Mouse (Mus musculus) gastrocnemius, postnatal 14 days (tissue): ENCODE measurements around the gene Dync1i1. TPM values are rescaled to one million over a fixed set of nuclear protein-coding genes. Genes with fewer than 3 reads are reported as not detected.

Experiments
- DNase-seq: peaks from one replicate; pipeline ENCODE4 v3.0.0; 2021; ENCODE audit warnings: mixed read lengths
- intact Hi-C: fragments of 180-260 bp; cut with DNase I; formaldehyde crosslinking; loops from one replicate; pipeline ENCODE4 v1.15.1; 2025; ENCODE audit warnings: low total_unique reads
- total RNA-seq, 2 experiments: library from RNA; stranded (reverse); gene quantifications; 2 replicates each; pipeline ENCODE4 v1.2.3; 2021

Gene Dync1i1
- total RNA-seq, 2 experiments from 2014 or later, result 0.60 to 0.72 TPM

GRCm38 (mm10) chr6:5832838-5833237, 107.4 kb downstream of the Dync1i1 start:
- DNase-seq, result no peak
- intact Hi-C loops, result no loop called here

DNA sequence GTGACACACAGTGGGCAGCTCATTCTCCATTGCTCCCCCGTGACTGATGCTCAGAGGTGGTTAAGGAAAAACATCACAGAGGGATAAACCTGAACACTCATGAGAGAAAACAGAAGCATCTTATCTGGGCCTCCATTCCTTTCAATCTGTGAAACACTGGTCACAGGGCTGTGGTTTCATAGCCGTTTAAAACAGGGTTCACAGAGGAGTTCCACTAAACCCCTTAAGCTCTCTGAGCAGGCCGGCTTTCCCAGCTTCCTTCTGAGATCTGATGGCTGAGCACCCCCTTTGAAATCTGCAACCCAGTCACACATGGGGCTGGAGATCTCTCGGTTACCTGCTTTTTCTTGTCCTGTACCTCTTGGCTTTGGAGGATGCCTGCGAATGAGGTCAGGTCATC, 117.0 kb downstream of the Dync1i1 start:
- intact Hi-C loops, result no loop called here
- DNase-seq, result no peak

DNA sequence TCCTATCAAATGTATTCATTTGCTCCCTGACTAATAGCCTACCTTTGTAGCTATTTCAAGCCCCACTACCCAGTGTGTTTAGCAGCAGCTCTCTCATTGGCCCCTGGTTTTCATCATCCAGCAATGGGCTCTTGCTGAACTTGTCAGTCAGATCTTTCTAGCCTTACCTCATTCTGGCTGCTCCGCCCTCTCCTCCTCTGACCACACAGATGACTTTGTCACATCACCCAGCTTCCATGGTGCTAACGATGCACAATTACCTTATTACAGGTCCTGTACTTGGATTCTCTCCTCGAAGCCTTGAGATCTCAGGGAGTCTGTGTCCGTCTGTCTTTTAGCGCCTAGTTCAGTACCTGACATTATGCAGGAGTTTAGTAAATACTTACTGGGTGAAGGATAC, 120.7 kb downstream of the Dync1i1 start:
- intact Hi-C loops, result no loop called here
- no peak for DNase-seq

- intact Hi-C loops, result loop anchor here (10.0 kb wide), 1 partner anchor 1031 kb away; the partner anchor contains the start of gene Dlx5
- no peak for DNase-seq
Observed at GRCm38 (mm10) chr6:5854048-5854836, 128.8 kb downstream of the Dync1i1 start.

GRCm38 (mm10) chr6:5855526-5855925, 130.1 kb downstream of the Dync1i1 start:
- no peak for DNase-seq
- intact Hi-C loops, result loop anchor here (10.0 kb wide), 1 partner anchor 1029 kb away; the partner anchor contains the start of gene Dlx5

- intact Hi-C loops, result loop anchor here (10.0 kb wide), 1 partner anchor 1026 kb away; the partner anchor contains the start of gene Dlx5
- DNase-seq, result peak; percentile 32
Observed at GRCm38 (mm10) chr6:5858371-5858770, 132.9 kb downstream of the Dync1i1 start.

DNA sequence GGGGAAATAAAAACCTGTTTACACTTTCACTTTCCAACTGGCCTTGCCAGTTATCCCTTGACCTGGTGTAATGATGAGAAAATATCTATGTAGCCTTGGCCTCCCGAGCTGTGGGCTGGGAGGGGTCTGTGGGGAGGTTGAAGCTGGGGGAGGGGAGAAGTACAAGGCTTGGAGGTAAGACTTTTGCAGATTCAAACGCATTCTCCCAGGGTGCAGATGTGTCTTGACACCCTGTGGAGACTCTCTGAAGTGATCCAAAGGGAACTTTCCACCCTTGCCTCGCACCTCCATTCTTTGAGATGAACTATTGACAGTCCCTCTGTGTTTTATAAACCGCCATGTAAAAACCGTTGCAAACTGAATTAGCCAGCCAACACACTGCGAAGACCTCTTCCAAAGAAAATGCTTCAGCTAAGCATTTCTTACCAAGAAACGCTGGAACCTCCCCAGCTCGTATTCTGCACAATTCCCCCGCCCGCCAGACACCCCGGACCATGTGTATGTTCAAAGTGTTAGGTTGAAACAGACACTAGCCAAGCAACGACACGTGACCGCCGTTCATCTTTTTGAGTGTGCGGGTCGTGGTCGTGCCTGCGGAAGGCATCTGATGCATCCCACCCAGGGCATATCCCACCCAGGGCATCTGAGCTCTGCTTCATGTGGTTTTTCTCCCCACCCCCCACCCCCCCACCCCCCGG, 133.6 kb downstream of the Dync1i1 start:
- no peak for DNase-seq
- intact Hi-C loops, result loop anchor here (10.0 kb wide), 1 partner anchor 1026 kb away; the partner anchor contains the start of gene Dlx5

- no peak for DNase-seq
- intact Hi-C loops, result loop anchor here (10.0 kb wide), 1 partner anchor 1025 kb away; the partner anchor contains the start of gene Dlx5
Observed at GRCm38 (mm10) chr6:5859630-5860029, 134.2 kb downstream of the Dync1i1 start.

DNA sequence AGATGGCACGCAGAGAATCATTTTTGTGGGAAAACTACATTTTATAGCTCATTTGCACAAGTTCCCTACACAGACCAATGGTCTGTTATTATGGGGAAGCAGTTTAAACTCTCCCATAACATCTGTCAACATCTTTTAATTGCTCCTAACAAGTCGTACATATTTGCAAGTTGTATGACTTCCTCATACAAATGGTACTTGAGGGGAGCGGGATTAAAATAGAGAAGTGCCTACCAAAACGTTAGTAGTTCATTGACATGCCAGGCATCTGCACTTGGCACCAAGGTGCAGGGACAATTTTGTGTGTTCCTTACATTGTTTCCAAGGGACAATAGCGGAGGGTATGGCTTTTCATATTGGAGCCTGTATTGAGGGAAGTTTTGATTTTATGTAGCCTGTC, 140.7 kb downstream of the Dync1i1 start:
- DNase-seq, result no peak
- intact Hi-C loops, result no loop called here

GRCm38 (mm10) chr6:5867221-5867620, 141.8 kb downstream of the Dync1i1 start:
- intact Hi-C loops, result no loop called here
- DNase-seq, result no peak

- no peak for DNase-seq
- intact Hi-C loops, result no loop called here
Observed at GRCm38 (mm10) chr6:5871060-5871459, 145.6 kb downstream of the Dync1i1 start.

- no peak for DNase-seq
- intact Hi-C loops, result no loop called here
Observed at GRCm38 (mm10) chr6:5871581-5872298, 146.3 kb downstream of the Dync1i1 start.

GRCm38 (mm10) chr6:5889341-5889740, 163.9 kb downstream of the Dync1i1 start:
- intact Hi-C loops, result no loop called here
- peak; percentile 3 for DNase-seq

DNA sequence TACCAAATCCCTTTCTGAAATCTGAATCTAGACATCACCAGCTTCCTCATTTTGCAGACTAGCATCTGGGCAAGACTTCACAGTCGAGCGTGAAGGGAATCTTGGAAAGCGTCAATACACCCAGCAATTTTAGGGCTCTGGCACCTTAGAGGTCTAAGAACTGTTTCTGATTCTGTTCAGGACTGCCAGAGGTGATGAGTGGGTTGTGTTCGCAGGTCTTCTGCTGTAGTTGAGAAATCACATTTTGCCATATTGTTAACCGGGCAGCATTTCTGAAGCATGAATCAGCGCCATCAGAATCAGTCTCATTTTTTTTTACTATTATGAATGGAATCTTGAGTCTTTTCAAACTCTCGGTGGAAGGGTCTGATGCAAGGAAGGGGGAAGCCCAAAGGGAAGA, 185.9 kb downstream of the Dync1i1 start:
- DNase-seq, result no peak
- intact Hi-C loops, result no loop called here

DNA sequence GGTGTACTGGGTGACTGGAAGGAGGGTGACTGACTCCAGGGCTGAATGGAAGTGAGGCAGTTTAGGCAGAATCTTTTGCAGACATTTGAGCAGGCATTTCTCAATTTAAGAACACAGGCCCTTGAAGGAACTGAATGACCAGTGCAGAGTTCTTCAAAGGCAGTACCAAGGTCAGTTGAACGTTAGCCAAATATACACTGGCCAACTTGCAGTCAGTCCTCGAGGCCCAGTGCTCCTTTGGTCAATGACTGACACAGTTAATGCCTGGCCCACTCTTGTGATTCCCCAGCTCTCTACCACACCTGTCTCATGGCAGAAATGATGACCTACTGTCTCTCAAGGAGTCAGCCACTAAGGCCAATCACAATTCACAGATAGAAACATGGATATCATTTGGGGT, 189.6 kb downstream of the Dync1i1 start:
- intact Hi-C loops, result no loop called here

DNA sequence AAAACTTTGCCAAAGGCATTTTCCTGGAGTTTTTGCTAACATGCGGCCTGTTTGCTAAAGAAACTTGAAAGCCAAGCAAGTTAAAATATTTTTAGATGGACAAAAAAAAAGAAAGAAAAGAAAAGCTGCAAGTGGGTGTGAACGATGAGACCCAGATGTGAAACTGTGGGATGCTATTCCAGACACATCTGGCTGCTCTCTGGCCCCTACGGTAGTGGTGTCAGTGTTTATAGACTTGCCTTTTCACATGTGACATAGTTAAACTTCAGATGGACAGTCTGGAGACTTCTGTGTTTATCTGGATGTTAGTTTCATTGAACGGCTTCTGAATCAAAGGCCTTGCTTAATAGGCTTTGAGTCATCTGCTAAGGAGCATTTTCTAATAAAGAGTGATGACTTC, 195.2 kb downstream of the Dync1i1 start:
- intact Hi-C loops, result no loop called here
- no peak for DNase-seq

More for the DNA sequence above, 189.6 kb downstream of the Dync1i1 start:
- no peak for DNase-seq

GRCm38 (mm10) chr6:5922676-5923075, 197.2 kb downstream of the Dync1i1 start:
- intact Hi-C loops, result no loop called here

DNA sequence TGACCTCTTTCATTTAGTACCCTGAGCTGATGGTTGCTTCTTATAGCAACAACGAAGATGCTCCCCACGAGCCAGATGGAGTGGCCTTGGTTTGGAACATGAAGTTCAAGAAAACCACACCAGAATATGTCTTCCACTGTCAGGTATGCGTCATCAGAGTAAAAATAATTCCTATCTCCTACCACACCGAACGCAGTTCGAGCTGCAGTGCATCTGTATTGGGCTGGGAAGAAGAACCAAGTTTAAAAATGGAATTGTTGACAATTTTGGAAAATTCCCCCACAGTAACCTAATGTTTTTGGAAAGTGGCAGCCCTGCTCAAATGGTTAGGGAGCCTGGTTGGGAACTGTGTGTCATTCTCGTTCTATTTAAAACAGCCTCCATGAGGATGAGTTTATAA, 197.7 kb downstream of the Dync1i1 start:
- DNase-seq, result no peak
- intact Hi-C loops, result no loop called here

More at GRCm38 (mm10) chr6:5922676-5923075, 197.2 kb downstream of the Dync1i1 start:
- DNase-seq, result no peak

GRCm38 (mm10) chr6:5930140-5930539, 204.7 kb downstream of the Dync1i1 start:
- intact Hi-C loops, result no loop called here
- DNase-seq, result no peak
